Mouse (Mus musculus) stomach, postnatal 0 days (tissue): Measurements from ENCODE around the gene Cbln1.

Source experiments
- CTCF ChIP-seq: IDR thresholded peaks from 2 replicates; pipeline ENCODE4 v1.5.1; 2016; ENCODE audit warnings: antibody characterized with exemption, low read depth, mild to moderate bottlenecking, moderate library complexity
- EP300 ChIP-seq: optimal IDR thresholded peaks from 2 replicates; pipeline ENCODE3; 2016; ENCODE audit warnings: antibody characterized with exemption

DNA sequence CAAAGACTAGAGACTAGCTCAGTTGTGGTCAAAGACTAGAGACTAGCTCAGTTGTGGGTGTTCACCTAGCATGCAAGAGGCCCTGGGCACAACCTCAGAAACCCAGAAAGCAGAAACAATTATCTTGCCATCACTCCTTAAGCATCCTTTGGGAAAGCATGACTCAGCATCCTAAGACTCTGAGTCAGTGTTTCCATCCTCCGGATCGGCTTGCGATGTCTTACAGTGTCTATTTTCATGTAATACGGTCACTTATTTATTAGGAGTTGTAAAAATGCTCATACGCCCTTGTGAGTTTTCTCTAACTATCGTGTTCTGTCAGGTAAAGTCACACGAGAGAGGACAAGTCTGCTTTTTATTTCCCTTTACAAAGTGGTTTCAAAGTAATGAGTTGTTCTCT lies 24.1 kb upstream of the Cbln1 start:
- TF ChIP-seq CTCF (no peak), EP300 (no peak)
